Mouse (Mus musculus) brown adipose tissue, adult 24 weeks (tissue): ENCODE data around the gene Mpo. TPM values are rescaled to one million over a fixed set of nuclear protein-coding genes. Genes with fewer than 3 reads are reported as not detected.

Experiments used
- H3K27ac ChIP-seq: fragments of 200-500 bp; replicated peaks from 2 replicates; pipeline ENCODE4 v1.5.1; 2012; ENCODE audit warnings: low read depth, mild to moderate bottlenecking, low read length
- H3K4me1 ChIP-seq: fragments of 200-500 bp; 2 replicates; pipeline ENCODE4 v1.6.1; 2012; ENCODE audit warnings: low read length, mixed read lengths; ENCODE audit not compliant: control insufficient read depth, insufficient read depth, insufficient read length
- H3K4me3 ChIP-seq: fragments of 200-500 bp; 2 replicates; pipeline ENCODE4 v1.5.1; 2012; ENCODE audit warnings: low read depth, mild to moderate bottlenecking, low read length, moderate library complexity; ENCODE audit not compliant: insufficient read depth
- polyA plus RNA-seq: library from polyadenylated mRNA; stranded (reverse); fragments of >200 nt; gene quantifications from 2 replicates; pipeline ENCODE4 v1.2.4, GENCODE M21; 2012; ENCODE audit not compliant: missing spikeins, insufficient read depth, insufficient read length

Gene Mpo
- not detected in 2 replicates for polyA plus RNA-seq

DNA sequence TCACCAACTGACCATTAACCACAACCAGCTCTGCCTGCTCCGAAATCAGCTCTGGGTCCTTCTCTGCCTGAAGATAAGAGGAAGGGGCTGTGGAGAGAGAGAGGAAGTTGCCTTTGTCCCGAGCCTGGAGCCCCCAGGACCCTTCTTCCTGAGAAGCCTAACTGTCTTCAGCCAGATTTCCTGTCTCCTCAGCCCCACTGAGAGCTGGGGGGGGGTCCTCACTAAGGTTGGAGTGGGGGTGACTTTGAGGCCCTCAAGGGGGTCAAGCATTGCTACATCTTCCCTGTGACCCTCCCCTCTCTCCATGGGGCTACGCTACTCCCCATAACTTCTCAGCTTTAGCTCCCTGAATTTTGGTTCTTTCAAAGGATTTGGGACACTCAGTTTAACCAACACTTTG is at the start of gene Mpo:
Gene Mpo (plus strand): TSS at position 122 of the 400 bp plus-strand sequence.
- H3K4me3 ChIP-seq = no peak within 1 kb of the TSS
- no peaks in the 10 kb centered on the region for H3K4me1 ChIP-seq
- no peak within 1 kb of the TSS for H3K27ac ChIP-seq

GRCm38 (mm10) chr11:87743691-87744090 is 49.7 kb upstream of the Mpo start:
- Histone ChIP-seq H3K4me3 (no peak overlapping the region), H3K27ac (no peak overlapping the region)

DNA sequence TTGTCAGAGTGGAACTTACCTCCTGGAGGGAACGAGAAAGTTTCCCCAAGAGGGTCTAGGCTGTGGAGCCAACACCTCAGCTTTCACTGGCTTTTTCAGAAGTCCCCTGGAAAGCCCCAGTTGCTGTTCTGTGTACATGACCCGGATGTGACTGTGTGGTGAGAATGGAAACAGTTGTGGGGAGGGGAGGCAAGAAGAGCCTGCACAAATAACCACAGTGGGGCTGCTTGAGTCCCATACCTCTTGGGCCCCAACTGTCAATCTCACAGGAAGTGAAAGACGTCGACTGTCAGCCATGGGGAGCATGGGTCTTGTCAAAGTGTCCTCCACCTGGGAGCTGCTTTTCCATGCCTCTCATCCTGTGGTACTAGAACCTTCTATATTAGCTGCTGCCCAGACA is 48.4 kb upstream of the Mpo start:
- no peak overlapping the region for H3K4me3 ChIP-seq
- H3K27ac ChIP-seq = no peak overlapping the region
- no peaks in the 10 kb centered on the region for H3K4me1 ChIP-seq

More at GRCm38 (mm10) chr11:87743691-87744090, 49.7 kb upstream of the Mpo start:
- H3K4me1 ChIP-seq = no peaks in the 10 kb centered on the region

- Histone ChIP-seq H3K4me1 (no peaks in the 10 kb centered on the region), H3K4me3 (no peak overlapping the region), H3K27ac (no peak overlapping the region)
Observed at GRCm38 (mm10) chr11:87745632-87746555, 47.5 kb upstream of the Mpo start.

- Histone ChIP-seq H3K4me3 (no peak overlapping the region), H3K4me1 (no peaks in the 10 kb centered on the region), H3K27ac (no peak overlapping the region)
Observed at GRCm38 (mm10) chr11:87747312-87747711, 46.1 kb upstream of the Mpo start.

DNA sequence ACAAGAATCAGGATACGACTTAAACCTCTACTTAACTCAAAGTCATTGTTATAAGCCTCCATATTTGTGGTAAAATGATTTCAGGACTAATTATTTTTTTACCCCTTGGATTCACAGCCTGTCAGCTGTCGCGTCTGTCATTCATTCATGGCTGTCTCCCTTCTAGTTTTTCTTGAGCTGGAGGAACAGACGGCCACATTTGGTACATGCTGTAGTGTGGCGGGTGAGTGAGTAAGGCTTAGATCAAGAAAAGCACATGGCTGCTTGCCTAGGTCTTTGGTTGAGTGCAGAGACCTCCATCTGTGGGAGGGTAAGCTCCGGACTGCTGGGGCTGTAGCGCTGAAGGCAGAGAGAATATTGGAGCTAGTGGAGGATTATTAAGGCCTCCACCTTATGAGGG is 45.7 kb upstream of the Mpo start:
- H3K4me3 ChIP-seq = no peak overlapping the region
- H3K4me1 ChIP-seq = no peaks in the 10 kb centered on the region
- no peak overlapping the region for H3K27ac ChIP-seq

DNA sequence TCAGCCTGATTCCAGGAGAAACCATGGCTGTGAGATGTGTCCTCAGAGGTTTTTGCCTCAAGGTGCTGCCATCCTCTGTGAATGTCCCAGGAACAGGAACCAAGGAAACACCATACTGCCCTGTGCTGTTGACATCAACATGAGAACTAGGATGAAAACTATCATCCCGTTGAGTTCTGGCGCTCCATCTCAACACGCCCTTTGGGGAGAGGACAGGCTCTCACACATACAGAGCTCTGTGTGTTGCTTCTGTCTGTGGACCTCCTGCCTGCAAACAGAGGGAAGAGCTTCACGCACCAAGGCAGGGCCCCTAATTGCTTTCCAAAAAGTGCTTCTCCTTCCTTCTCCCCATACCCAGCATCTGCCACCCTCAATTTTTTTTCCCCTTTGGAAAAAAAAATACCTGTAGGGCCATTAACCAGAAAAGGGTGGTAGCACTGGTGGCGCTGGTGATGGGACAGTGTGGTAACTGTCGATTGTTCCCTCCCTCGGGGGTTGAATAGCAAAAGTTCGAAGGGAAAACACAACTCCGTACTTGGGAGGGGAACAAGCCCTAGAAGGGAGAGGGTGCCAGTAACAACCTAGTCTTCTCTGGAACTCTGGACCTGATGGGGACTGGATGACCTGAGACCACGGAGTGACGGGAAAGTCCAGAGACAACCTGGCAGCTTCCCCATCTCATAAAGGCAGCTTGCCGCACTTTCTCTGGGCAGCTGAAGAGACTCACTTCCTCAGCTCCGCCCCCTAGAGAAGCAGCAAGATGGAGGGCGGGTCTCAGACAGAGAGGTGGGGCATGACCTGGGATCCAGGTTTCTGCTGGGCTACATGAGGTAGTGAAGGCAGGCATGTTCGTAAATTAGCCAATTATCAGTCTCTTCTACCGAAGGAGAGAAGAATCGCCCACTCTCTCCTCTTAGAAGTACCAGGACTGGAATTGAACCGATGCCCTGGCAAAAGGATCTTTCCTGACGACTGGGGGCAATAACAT is 45.0 kb upstream of the Mpo start:
- peak overlapping the region; percentile 86 for H3K27ac ChIP-seq
- H3K4me1 ChIP-seq = no peaks in the 10 kb centered on the region
- peak overlapping the region; percentile 20 for H3K4me3 ChIP-seq

DNA sequence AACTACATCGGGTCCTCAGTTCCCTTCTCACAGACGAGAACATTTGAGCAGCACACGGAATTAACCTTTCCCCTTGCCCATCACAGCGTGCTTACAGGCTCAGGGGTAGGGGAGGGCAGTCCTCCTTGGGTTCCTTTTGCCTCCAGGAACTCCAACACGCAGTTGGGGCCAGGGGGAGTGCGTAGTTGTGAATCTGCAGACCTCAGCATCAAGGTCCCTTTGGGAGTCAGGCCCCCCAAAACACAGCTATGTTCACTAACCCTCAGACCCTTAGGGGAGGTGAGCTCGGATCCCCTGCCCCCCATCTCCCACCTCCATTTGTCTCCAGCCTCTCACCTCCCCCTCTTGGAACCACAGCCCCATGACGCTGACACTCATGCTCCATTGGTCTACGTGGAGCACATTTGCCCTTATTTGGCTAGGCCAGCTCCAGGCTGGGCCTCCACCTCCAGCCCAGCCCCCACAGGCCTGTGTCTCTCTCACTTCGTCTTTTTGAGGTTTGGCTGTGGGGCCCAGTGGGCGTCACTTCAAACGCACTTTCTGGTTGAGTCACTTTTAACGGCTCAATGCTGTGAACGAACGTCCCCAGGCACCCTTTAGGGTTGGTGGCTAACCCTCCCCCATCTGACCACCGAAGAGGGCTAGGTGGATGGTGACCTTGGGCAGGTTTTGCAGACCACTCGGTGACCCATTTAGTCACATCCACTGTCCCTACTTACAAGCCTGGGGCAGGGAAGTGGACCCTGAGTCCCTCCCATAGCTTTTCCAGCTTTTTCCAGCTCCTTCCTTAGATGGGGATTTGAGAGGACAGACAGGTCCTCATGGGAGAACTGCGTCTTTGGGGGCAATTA is 44.0 kb upstream of the Mpo start:
- Histone ChIP-seq H3K27ac (peak overlapping the region; percentile 87), H3K4me3 (peak overlapping the region; percentile 20), H3K4me1 (no peaks in the 10 kb centered on the region)

- Histone ChIP-seq H3K4me3 (no peak overlapping the region), H3K27ac (peak overlapping the region; percentile 87), H3K4me1 (no peaks in the 10 kb centered on the region)
Observed at GRCm38 (mm10) chr11:87750043-87750421, 43.3 kb upstream of the Mpo start.

DNA sequence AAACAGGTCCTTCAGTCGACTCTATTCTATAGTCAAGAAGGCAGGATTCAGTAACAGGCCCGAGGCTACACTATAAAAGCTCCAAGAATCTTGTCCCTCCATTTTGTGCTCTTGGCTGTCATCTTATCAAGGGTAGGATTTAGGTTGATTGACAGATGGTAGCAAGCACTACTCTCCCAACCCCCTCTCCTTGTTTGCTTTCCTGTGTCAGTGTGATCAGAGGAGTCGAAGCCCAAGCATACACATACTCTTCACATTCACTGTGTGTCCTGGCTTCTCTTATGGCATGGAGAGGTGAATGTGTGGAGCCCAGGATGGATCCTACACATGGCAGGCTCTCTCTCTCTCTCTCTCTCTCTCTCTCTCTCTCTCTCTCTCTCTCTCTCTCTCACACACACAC is 42.9 kb upstream of the Mpo start:
- peak overlapping the region; percentile 87 for H3K27ac ChIP-seq
- no peak overlapping the region for H3K4me3 ChIP-seq
- no peaks in the 10 kb centered on the region for H3K4me1 ChIP-seq

GRCm38 (mm10) chr11:87751031-87751430 is 42.4 kb upstream of the Mpo start:
- H3K4me3 ChIP-seq = no peak overlapping the region
- no peaks in the 10 kb centered on the region for H3K4me1 ChIP-seq
- peak overlapping the region; percentile 78 for H3K27ac ChIP-seq

DNA sequence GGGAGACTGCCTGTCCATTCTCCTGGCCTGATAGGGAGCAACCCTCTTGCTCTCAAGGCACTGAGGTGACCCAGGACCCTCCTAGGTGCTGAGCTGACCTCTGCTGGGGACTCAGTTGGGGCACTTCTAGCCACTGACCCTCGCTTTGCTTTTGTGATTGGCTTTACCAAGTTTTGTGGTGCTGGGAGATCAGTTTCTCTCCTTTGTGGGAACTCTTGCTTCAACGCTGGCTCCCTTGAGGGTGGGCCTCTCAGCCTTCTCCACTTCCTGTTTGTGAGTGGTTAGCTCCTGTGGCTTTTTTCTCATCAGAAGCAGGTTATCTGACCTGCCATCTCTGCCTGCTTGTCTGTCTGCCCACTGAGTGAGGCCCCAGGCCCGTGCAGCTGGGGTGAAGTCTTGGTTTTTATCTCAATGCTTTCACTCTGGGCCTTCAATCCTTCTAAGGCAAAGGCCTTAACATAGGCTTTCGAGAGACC is 41.9 kb upstream of the Mpo start:
- Histone ChIP-seq H3K4me1 (no peaks in the 10 kb centered on the region), H3K4me3 (no peak overlapping the region), H3K27ac (peak overlapping the region; percentile 78)

DNA sequence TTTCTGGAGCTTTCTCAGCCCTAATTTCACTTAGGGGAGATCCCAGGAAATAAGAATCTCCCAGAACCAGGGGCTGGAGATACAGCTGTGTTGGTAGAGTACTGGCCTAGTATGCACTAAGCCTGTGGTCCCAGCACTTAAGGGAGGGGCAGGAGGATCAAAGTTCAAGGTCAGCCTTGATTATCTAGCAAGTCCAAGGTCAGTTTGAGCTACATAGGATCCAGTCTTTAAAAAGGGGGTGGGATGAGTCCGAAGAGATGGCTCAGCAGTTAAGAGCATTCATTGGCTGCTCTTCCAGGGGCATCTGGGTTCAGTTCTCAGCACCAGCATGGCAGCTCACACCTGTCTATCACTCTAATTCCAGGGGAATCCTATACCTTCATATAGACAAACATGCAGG is 41.1 kb upstream of the Mpo start:
- H3K4me1 ChIP-seq = no peaks in the 10 kb centered on the region
- H3K27ac ChIP-seq = peak overlapping the region; percentile 54; the same call in 1 of the 2 replicates
- H3K4me3 ChIP-seq = no peak overlapping the region

DNA sequence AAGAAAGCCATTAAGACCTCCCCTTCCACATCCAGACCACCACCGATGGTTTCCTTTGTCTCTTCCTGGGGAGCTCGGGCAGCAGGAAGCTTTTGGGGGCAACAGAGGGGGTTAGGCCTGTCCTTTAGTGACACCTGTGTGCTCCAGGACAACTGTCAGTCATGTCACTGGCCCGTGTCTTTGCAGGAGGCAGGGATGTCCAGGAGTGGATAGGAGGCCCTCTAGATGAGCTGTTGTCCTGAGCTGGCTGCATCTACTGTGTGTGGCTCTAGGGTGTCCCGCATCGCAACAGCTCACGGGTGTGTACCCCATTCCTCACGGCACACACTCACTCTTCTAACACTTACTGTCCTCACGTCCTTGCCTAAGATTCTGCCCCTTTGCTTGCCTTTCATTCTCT is 40.1 kb upstream of the Mpo start:
- Histone ChIP-seq H3K4me3 (no peak overlapping the region), H3K27ac (no peak overlapping the region), H3K4me1 (no peaks in the 10 kb centered on the region)
